Comparison of ENCODE assay signal across 8 mouse cellular contexts in the genomic region with DNA sequence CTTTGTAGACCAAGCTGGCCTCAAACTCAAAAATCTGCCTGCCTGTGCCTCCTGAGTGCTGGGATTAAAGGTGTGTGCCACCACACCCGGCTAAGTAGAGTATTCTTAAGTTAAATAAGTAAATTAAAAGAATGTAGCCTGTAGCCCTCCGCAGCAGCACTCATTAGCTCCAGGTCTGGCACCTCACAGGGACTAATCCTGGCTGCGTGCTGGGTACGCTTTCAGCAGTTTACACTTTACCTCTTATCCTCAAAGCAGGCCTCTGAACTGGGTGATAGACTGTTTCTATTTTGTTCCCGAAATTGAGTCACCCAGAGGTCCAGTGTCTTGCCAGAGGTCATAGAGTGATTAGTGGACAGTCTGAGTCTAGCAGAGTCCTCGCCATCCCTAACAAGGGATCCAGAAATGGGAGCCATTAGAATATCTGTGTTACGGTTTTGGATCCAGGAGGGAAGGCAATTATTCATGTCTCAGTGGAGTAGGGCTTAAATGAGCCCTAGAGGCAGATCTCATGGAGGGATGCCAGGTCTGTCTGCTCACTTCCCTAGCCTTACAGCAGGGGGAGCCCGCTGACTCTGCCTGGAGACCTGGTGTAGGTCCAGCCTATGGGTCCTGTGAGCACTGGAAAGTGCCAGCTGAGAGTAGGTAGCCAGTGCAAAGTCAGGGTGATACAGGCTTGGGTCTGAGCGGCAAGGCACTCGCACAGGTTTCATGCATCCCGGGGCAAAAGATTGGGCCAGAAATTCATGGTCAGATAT. TPM values are rescaled to one million over a fixed set of nuclear protein-coding genes. Genes with fewer than 3 reads are reported as not detected.
DNase-seq lines count a peak whose midpoint lies in the region; ATAC-seq and TF ChIP-seq lines count a peak whose summit lies in the region.

No protein-coding gene starts in this region.

- no peaks in the 10 kb centered on the region for H3K27me3 ChIP-seq in heart, embryonic 11.5 days (ENCODE audit: control insufficient read depth, insufficient read depth, low read length)
- no peaks in the 10 kb centered on the region for H3K27me3 ChIP-seq in embryonic facial prominence, embryonic 14.5 days (replicated peaks; ENCODE audit: control insufficient read depth, insufficient read depth, low read length)
- no peaks in the 10 kb centered on the region for H3K27me3 ChIP-seq in limb, embryonic 12.5 days
- H3K27me3 ChIP-seq in midbrain, postnatal 0 days (ENCODE audit: insufficient read depth, low read length) = no peaks in the 10 kb centered on the region

- WGBS in heart, embryonic 11.5 days (ENCODE audit: insufficient replicate concordance) = 28% methylated on average over 11 of the region's 11 CpGs
- 30% methylated on average over 11 of the region's 11 CpGs for WGBS in embryonic facial prominence, embryonic 14.5 days
- 38% methylated on average over 11 of the region's 11 CpGs for WGBS in limb, embryonic 12.5 days
- WGBS in midbrain, postnatal 0 days = 29% methylated on average over 11 of the region's 11 CpGs

- no peak overlapping the region for H3K9ac ChIP-seq in heart, embryonic 11.5 days (ENCODE audit: low read depth, low read length)
- no peak overlapping the region for H3K9ac ChIP-seq in embryonic facial prominence, embryonic 14.5 days (ENCODE audit: low read depth, low read length)
- H3K9ac ChIP-seq in limb, embryonic 12.5 days (replicated peaks) = no peak overlapping the region
- no peak overlapping the region for H3K9ac ChIP-seq in midbrain, postnatal 0 days (replicated peaks; ENCODE audit: low read length, poor library complexity, severe bottlenecking)

- H3K4me1 ChIP-seq in heart, embryonic 11.5 days (ENCODE audit: control insufficient read depth, insufficient read depth, low read length) = no peaks in the 10 kb centered on the region
- no peaks in the 10 kb centered on the region for H3K4me1 ChIP-seq in embryonic facial prominence, embryonic 14.5 days (ENCODE audit: control insufficient read depth, insufficient read depth, low read length)
- H3K4me1 ChIP-seq in limb, embryonic 12.5 days (replicated peaks) = 0 out of 2 replicates have a peak, but pooled peaks cover 6% of the 10 kb centered on the region
- no peaks in the 10 kb centered on the region for H3K4me1 ChIP-seq in midbrain, postnatal 0 days (ENCODE audit: insufficient read depth, low read length)

- peak; percentile 86 for TF ChIP-seq CTCF in midbrain, postnatal 0 days (IDR thresholded peaks at IDR 0.05)

- H3K27ac ChIP-seq in heart, embryonic 11.5 days (ENCODE audit: low read depth, low read length) = no peak overlapping the region
- no peak overlapping the region for H3K27ac ChIP-seq in embryonic facial prominence, embryonic 14.5 days (replicated peaks; ENCODE audit: low read depth, low read length)
- H3K27ac ChIP-seq in limb, embryonic 12.5 days = no peak overlapping the region
- H3K27ac ChIP-seq in midbrain, postnatal 0 days (ENCODE audit: low read depth, low read length) = no peak overlapping the region

- no peaks in the 10 kb centered on the region for H3K9me3 ChIP-seq in heart, embryonic 11.5 days (replicated peaks; ENCODE audit: control insufficient read depth, low read length)
- H3K9me3 ChIP-seq in embryonic facial prominence, embryonic 14.5 days (ENCODE audit: control insufficient read depth, low read length) = no peaks in the 10 kb centered on the region
- no peaks in the 10 kb centered on the region for H3K9me3 ChIP-seq in limb, embryonic 12.5 days
- H3K9me3 ChIP-seq in midbrain, postnatal 0 days (ENCODE audit: low read length) = no peaks in the 10 kb centered on the region

- DNase-seq in heart, adult 11 months = peak; percentile 98
- DNase-seq in embryonic facial prominence, embryonic 14.5 days (ENCODE audit: low spot score) = peak; percentile 75
- peak; percentile 92 for DNase-seq in heart, adult 8-10 months (ENCODE audit: low spot score)
- peak; percentile 97 for DNase-seq in kidney, adult 9 months
- DNase-seq in midbrain, postnatal 0 days (ENCODE audit: low spot score) = peak; percentile 84
- peak; percentile 79 to 88 for DNase-seq in spleen, postnatal 4 days (ENCODE audit: low spot score in 2 of 2)

- ATAC-seq in heart, embryonic 11.5 days (replicated peaks; ENCODE audit: insufficient number of reproducible peaks, low FRiP score, low TSS enrichment) = no peak
- ATAC-seq in embryonic facial prominence, embryonic 14.5 days (ENCODE audit: low read depth) = peak; percentile 67
- peak; percentile 46; the same call in 1 of the 2 replicates for ATAC-seq in limb, embryonic 12.5 days (ENCODE audit: insufficient number of reproducible peaks, insufficient read depth, low FRiP score, low TSS enrichment, low read depth)
- no peak; the same call in 1 of the 2 replicates for ATAC-seq in midbrain, postnatal 0 days (ENCODE audit: low FRiP score)

- no peak overlapping the region for H3K4me3 ChIP-seq in heart, embryonic 11.5 days (ENCODE audit: low read depth, low read length)
- no peak overlapping the region for H3K4me3 ChIP-seq in embryonic facial prominence, embryonic 14.5 days (ENCODE audit: low read depth, low read length)
- H3K4me3 ChIP-seq in limb, embryonic 12.5 days (replicated peaks) = no peak overlapping the region
- H3K4me3 ChIP-seq in midbrain, postnatal 0 days (ENCODE audit: low read depth, low read length) = no peak overlapping the region

- H3K4me2 ChIP-seq in heart, embryonic 11.5 days = no peak overlapping the region
- H3K4me2 ChIP-seq in embryonic facial prominence, embryonic 14.5 days (ENCODE audit: low read depth, low read length) = no peak overlapping the region
- no peak overlapping the region for H3K4me2 ChIP-seq in limb, embryonic 12.5 days
- H3K4me2 ChIP-seq in midbrain, postnatal 0 days (ENCODE audit: low read depth, low read length, poor library complexity, severe bottlenecking) = no peak overlapping the region

- H3K36me3 ChIP-seq in heart, embryonic 11.5 days (ENCODE audit: control insufficient read depth, insufficient read depth, low read length) = 0 out of 2 replicates have a peak, but pooled peaks cover 2% of the 10 kb centered on the region
- peaks cover 7% of the 10 kb centered on the region; the same call in 1 of the 2 replicates for H3K36me3 ChIP-seq in embryonic facial prominence, embryonic 14.5 days (ENCODE audit: control insufficient read depth, insufficient read depth, low read length)
- H3K36me3 ChIP-seq in limb, embryonic 12.5 days = peaks cover 8% of the 10 kb centered on the region; the same call in 1 of the 2 replicates
- H3K36me3 ChIP-seq in midbrain, postnatal 0 days (ENCODE audit: insufficient read depth, low read length) = no peaks in the 10 kb centered on the region

RNA-seq across cellular contexts. Expression of a gene that starts 12.7 kb away (rescaled TPM):
- 8.8 and 8.9 TPM in 2 replicates for polyA plus RNA-seq in heart, embryonic 11.5 days (2014; fragmentation: Nextera tagmentation; extraction: Ambion mirVana)
- 11.9 and 13.9 TPM in 2 replicates for polyA plus RNA-seq in embryonic facial prominence, embryonic 14.5 days (2014; fragmentation: Nextera tagmentation; extraction: Ambion mirVana)
- total RNA-seq in heart, adult 8-10 months (2022) = 1 to 10 TPM; 7.6 to 8.5 (median 8.2) TPM
- 14.4 and 17.4 TPM in 2 replicates for polyA plus RNA-seq in limb, embryonic 12.5 days (2016; fragmentation: Nextera tagmentation; extraction: Ambion mirVana)
- total RNA-seq in midbrain, postnatal 0 days (2014; rRNA removed) = 28.9 and 29.0 TPM in 2 replicates
- 11.1 and 11.4 TPM in 2 replicates for polyA plus RNA-seq in midbrain, postnatal 0 days (2015; fragmentation: Nextera tagmentation; extraction: Ambion mirVana)

RNA-seq across cellular contexts. Expression of a gene that starts 16.3 kb away (rescaled TPM):
- 0.16 and 0.46 TPM in 2 replicates for polyA plus RNA-seq in heart, embryonic 11.5 days (2014; fragmentation: Nextera tagmentation; extraction: Ambion mirVana)
- polyA plus RNA-seq in embryonic facial prominence, embryonic 14.5 days (2014; fragmentation: Nextera tagmentation; extraction: Ambion mirVana) = 33.7 and 52.0 TPM in 2 replicates
- 1 to 10 TPM in 2 of 4 experiments, under 1 TPM in 2; 0.84 to 1.2 (median 0.98) TPM for total RNA-seq in heart, adult 8-10 months (2022)
- polyA plus RNA-seq in limb, embryonic 12.5 days (2016; fragmentation: Nextera tagmentation; extraction: Ambion mirVana) = 1.9 and 2.9 TPM in 2 replicates
- total RNA-seq in midbrain, postnatal 0 days (2014; rRNA removed) = 7.5 and 13.4 TPM in 2 replicates
- polyA plus RNA-seq in midbrain, postnatal 0 days (2015; fragmentation: Nextera tagmentation; extraction: Ambion mirVana) = 7.1 and 8.2 TPM in 2 replicates

RNA-seq across cellular contexts. Expression of a gene that starts 36.3 kb away (rescaled TPM):
- polyA plus RNA-seq in heart, embryonic 11.5 days (2014; fragmentation: Nextera tagmentation; extraction: Ambion mirVana) = 1.0 and 1.6 TPM in 2 replicates
- polyA plus RNA-seq in embryonic facial prominence, embryonic 14.5 days (2014; fragmentation: Nextera tagmentation; extraction: Ambion mirVana) = 0.56 and 1.1 TPM in 2 replicates
- 1 to 10 TPM; 1.2 to 4.2 (median 2.8) TPM for total RNA-seq in heart, adult 8-10 months (2022)
- 1.5 and 1.6 TPM in 2 replicates for polyA plus RNA-seq in limb, embryonic 12.5 days (2016; fragmentation: Nextera tagmentation; extraction: Ambion mirVana)
- 311 and 368 TPM in 2 replicates for total RNA-seq in midbrain, postnatal 0 days (2014; rRNA removed)
- polyA plus RNA-seq in midbrain, postnatal 0 days (2015; fragmentation: Nextera tagmentation; extraction: Ambion mirVana) = 83.5 and 86.4 TPM in 2 replicates

RNA-seq across cellular contexts. Expression of a gene that starts 45.2 kb away (rescaled TPM):
- polyA plus RNA-seq in heart, embryonic 11.5 days (2014; fragmentation: Nextera tagmentation; extraction: Ambion mirVana) = 50.1 and 54.8 TPM in 2 replicates
- polyA plus RNA-seq in embryonic facial prominence, embryonic 14.5 days (2014; fragmentation: Nextera tagmentation; extraction: Ambion mirVana) = 56.9 and 62.8 TPM in 2 replicates
- 10 to 100 TPM; 23.3 to 34.7 (median 33.0) TPM for total RNA-seq in heart, adult 8-10 months (2022)
- polyA plus RNA-seq in limb, embryonic 12.5 days (2016; fragmentation: Nextera tagmentation; extraction: Ambion mirVana) = 82.6 and 97.6 TPM in 2 replicates
- total RNA-seq in midbrain, postnatal 0 days (2014; rRNA removed) = 77.2 and 90.1 TPM in 2 replicates
- 88.9 and 94.6 TPM in 2 replicates for polyA plus RNA-seq in midbrain, postnatal 0 days (2015; fragmentation: Nextera tagmentation; extraction: Ambion mirVana)

Comparison
In these comparisons a context has a peak if more than half of its experiments do, and no peak if none do; other contexts are left out.
1. ATAC-seq: peak in embryonic facial prominence, embryonic 14.5 days (single experiment) and limb, embryonic 12.5 days (single experiment); none in heart, embryonic 11.5 days (single experiment) and midbrain, postnatal 0 days (single experiment).
2. RNA of a gene that starts 36.3 kb away (polyA plus RNA-seq): 83.5 to 86.4 TPM in midbrain, postnatal 0 days; 1.5 to 1.6 TPM in limb, embryonic 12.5 days, 0.56 to 1.1 TPM in embryonic facial prominence, embryonic 14.5 days and 1.0 to 1.6 TPM in heart, embryonic 11.5 days; every median in the first group is over 10 times any median in the second.
3. Peak in every context shown above with its lines, with median percentiles within 50 percentile points of each other: DNase-seq.